Mouse (Mus musculus): ENCODE measurements around the gene Mrpl51.

The Mrpl51 gene

GRCm38 (mm10) chr6:125236782-125237181, 45.2 kb downstream of the Mrpl51 start, which contains the start of gene Cd27:
Cd27 (minus strand) TSS chr6:125237010.
- DNase-seq, result no peak

- no peak for DNase-seq
These were observed 45.8 kb downstream of the Mrpl51 start for GRCm38 (mm10) chr6:125237421-125237820.

GRCm38 (mm10) chr6:125238396-125238795, 46.8 kb downstream of the Mrpl51 start:
- DNase-seq, result no peak

DNA sequence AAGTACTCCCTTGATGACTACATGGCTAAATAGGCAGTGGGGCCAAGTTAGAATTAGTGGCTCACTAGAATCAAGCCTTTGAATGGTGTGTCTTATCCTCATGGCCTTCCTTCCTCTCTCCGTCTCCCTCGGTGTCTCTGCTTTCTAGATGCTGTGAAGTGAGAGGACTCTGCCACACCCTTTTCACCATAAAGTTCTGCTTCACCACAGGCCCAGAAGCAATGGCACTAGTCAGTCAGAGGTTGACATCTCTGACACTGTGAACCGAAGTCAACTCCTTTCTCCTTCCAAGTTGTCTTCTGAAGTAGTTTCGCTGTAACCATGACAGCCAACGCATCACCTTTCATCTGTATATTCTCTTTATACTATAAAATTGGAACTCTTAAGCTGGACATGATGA, 47.9 kb downstream of the Mrpl51 start:
- no peak for DNase-seq

GRCm38 (mm10) chr6:125240617-125241016, 49.0 kb downstream of the Mrpl51 start:
- no peak for DNase-seq

DNA sequence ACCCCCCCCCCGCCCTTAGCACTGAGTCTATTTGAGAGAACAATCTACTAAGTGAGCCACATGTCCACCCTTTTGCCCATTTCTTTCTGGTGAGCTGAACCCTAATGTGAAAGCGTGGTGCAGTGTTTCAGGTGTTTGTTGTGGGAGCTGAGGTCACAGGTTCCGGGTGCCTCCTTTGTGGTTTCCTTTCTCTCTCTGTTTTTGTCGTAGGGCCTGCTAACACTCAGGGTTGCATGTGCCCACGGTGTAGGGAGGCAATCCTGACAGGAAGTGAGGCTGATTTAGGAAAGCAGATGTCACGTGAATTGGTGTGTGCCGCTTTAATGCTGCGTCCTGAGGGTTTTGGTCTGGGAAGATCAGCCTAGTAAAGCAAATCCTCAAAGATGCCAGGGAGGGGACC, 50.0 kb downstream of the Mrpl51 start:
- no peak for DNase-seq

GRCm38 (mm10) chr6:125244551-125244950, 53.0 kb downstream of the Mrpl51 start:
- DNase-seq, result no peak
